Mouse (Mus musculus) heart, adult 10 weeks (tissue): ENCODE data around the gene Krtap1-3. TPM values are rescaled to one million over a fixed set of nuclear protein-coding genes. Genes with fewer than 3 reads are reported as not detected.

ENCODE experiments used
- polyA plus RNA-seq: library from polyadenylated mRNA; stranded (reverse); fragments of 350-450 nt; fragmentation: Illumina TruSeq; extraction: RNeasy Lipid Tissue Mini Kit (QIAGEN cat#74804); gene quantifications from one replicate; pipeline ENCODE4 v1.2.3, GENCODE M21; 2014; ENCODE audit warnings: low read depth, low replicate concordance

Gene Krtap1-3
- polyA plus RNA-seq: not detected

DNA sequence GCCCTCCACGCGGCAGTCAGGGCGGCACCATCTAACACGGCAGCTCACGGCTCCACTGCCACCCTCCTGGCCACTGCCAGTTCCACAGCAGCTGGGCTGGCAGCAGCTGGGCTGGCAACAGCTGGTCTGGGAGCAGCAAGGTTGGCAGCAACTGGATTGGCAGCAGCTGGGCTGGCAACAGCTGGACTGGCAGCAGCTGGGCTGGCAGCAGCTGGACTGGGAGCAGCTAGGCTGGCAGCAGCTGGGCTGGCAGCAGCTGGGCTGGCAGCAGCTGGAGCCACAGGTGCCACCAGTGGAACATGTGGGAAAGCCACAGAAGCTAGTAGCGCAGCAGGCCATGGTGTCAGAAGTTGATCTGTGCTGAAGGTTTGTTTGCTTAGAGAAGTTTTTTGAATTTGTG lies at the start of gene Krtap1-3:
TSS of gene Krtap1-3 (minus strand) at position 359 of the 400 bp plus-strand sequence.

GRCm38 (mm10) chr11:99634653-99635134 lies 43.6 kb upstream of the Krtap1-3 start, which contains the start of gene Krtap4-2:
Gene Krtap4-2 (minus strand): TSS chr11:99635084.

GRCm38 (mm10) chr11:99628138-99628537 lies 37.0 kb upstream of the Krtap1-3 start, which contains the start of gene Krtap4-1:
Gene Krtap4-1 (minus strand): TSS chr11:99628238.

DNA sequence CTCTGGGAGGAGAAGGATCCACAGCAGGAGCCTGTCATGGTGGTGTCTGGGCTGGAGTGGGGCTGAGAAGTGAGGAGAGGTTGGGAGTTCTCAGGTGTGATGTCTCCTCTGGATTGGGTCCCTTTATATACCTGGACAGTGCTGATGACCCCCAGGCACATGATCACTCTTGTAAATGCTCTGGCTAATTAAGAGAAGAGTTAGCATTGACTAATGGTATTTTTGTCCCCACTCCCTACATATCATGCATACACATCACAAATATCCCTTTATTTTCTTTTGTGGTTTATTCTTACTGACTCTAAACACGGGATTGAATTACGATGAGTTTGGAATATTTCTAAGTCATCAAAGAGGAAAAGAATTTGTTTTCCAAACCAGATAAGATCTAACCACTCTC lies 29.2 kb upstream of the Krtap1-3 start, which contains the start of gene Gm11562:
TSS of gene Gm11562 (minus strand) at position 101 of the 400 bp plus-strand sequence.

GRCm38 (mm10) chr11:99614796-99615363 lies 23.7 kb upstream of the Krtap1-3 start, which contains the start of gene Krtap2-4:
Gene Krtap2-4 (minus strand): TSS chr11:99614846.

GRCm38 (mm10) chr11:99610089-99610488 lies 18.9 kb upstream of the Krtap1-3 start, which contains the start of gene Gm11937:
Gene Gm11937 (minus strand): TSS chr11:99610189.

GRCm38 (mm10) chr11:99603208-99603607 lies 12.1 kb upstream of the Krtap1-3 start, which contains the start of gene Gm11938:
Gene Gm11938 (minus strand): TSS chr11:99603308.

DNA sequence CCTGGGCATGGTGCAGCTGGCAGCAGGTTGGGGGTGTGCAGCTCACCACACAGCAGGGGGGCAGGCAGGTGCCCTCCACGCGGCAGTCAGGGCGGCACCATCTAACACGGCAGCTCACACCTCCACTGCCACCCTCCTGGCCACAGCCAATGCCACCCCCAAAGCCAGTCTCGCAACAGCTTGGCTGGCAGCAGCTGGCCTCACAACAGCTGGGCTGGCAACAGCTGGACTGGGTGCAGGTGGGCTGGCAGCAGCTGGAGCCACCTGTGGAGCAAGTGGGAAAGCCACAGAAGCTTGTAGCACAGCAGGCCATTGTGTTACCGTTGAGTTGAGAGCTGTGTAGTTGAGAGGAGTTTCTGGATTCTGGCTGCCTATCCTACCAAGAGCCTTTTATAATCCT lies 6.6 kb upstream of the Krtap1-3 start, which contains the start of gene Krtap9-3:
TSS of gene Krtap9-3 (minus strand) at position 364 of the 400 bp plus-strand sequence.

GRCm38 (mm10) chr11:99583245-99583704 lies 7.9 kb downstream of the Krtap1-3 start, which contains the start of gene Krtap1-4:
Gene Krtap1-4 (minus strand): TSS chr11:99583654.

GRCm38 (mm10) chr11:99580636-99581035 lies 10.5 kb downstream of the Krtap1-3 start, which contains the start of gene Krtap1-5:
Gene Krtap1-5 (minus strand): TSS chr11:99581016.

DNA sequence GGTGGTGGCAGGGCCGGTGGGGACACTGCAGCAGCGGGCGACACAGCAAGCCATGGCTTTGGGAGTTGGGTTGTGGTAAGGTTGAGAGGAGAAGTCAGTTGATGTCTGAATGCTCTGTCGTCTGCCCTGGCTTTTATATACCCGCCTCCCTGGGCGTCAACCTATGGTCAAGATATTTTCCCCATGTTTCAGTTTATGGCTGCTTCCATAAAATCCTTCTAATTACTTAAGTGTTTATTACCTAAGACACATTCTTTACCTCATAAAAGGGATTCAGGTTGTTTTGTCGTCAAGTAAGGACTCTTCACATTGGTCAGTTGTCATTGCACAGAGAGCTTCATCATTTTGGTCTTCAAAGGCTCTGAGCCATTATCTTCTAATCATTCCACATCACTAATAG lies 24.6 kb downstream of the Krtap1-3 start, which contains the start of gene Krtap3-1:
TSS of gene Krtap3-1 (minus strand) at position 101 of the 400 bp plus-strand sequence.

GRCm38 (mm10) chr11:99559366-99559765 lies 31.8 kb downstream of the Krtap1-3 start, which contains the start of gene Gm11939:
Gene Gm11939 (minus strand): TSS chr11:99559466.

GRCm38 (mm10) chr11:99556753-99557152 lies 34.4 kb downstream of the Krtap1-3 start, which contains the start of gene Krtap3-2:
Gene Krtap3-2 (minus strand): TSS chr11:99556853.

GRCm38 (mm10) chr11:99550765-99551164 lies 40.4 kb downstream of the Krtap1-3 start, which contains the start of gene Krtap3-3:
Gene Krtap3-3 (minus strand): TSS chr11:99550865.

Other genes with a start within 250 kb of the Krtap1-3 start
- gene Krt27, start 240.2 kb downstream of the Krtap1-3 start, polyA plus RNA-seq: not detected
- not detected for gene Krt28, start 216.4 kb downstream of the Krtap1-3 start, polyA plus RNA-seq
- 4.5 TPM for gene Krt10, start 202.0 kb downstream of the Krtap1-3 start, polyA plus RNA-seq
- not detected for gene Krt12, start 169.1 kb downstream of the Krtap1-3 start, polyA plus RNA-seq
- gene Krt20, start 153.2 kb downstream of the Krtap1-3 start, polyA plus RNA-seq: 0.31 TPM
- gene Krt23, start 98.2 kb downstream of the Krtap1-3 start, polyA plus RNA-seq: not detected
- not detected for gene Krt39, start 70.0 kb downstream of the Krtap1-3 start, polyA plus RNA-seq
- not detected for gene Krt40, start 48.2 kb downstream of the Krtap1-3 start, polyA plus RNA-seq
- gene Krtap3-3, start 40.5 kb downstream of the Krtap1-3 start, polyA plus RNA-seq: not detected
- not detected for gene Krtap3-2, start 34.5 kb downstream of the Krtap1-3 start, polyA plus RNA-seq
- gene Gm11939, start 31.9 kb downstream of the Krtap1-3 start, polyA plus RNA-seq: not detected
- gene Krtap3-1, start 24.7 kb downstream of the Krtap1-3 start, polyA plus RNA-seq: not detected
- not detected for gene Krtap1-5, start 10.3 kb downstream of the Krtap1-3 start, polyA plus RNA-seq
- gene Krtap1-4, start 7.7 kb downstream of the Krtap1-3 start, polyA plus RNA-seq: not detected
- not detected for gene Krtap9-3, start 6.8 kb upstream of the Krtap1-3 start, polyA plus RNA-seq
- not detected for gene Gm11938, start 12.0 kb upstream of the Krtap1-3 start, polyA plus RNA-seq
- not detected for gene Gm11937, start 18.9 kb upstream of the Krtap1-3 start, polyA plus RNA-seq
- gene Krtap2-4, start 23.5 kb upstream of the Krtap1-3 start, polyA plus RNA-seq: not detected
- not detected for gene Gm11562, start 29.1 kb upstream of the Krtap1-3 start, polyA plus RNA-seq
- gene Krtap4-1, start 36.9 kb upstream of the Krtap1-3 start, polyA plus RNA-seq: not detected
- gene Krtap4-2, start 43.7 kb upstream of the Krtap1-3 start, polyA plus RNA-seq: not detected
- gene Krtap4-7, start 52.8 kb upstream of the Krtap1-3 start, polyA plus RNA-seq: not detected
- not detected for gene Gm11555, start 58.9 kb upstream of the Krtap1-3 start, polyA plus RNA-seq
- not detected for gene Gm11563, start 67.6 kb upstream of the Krtap1-3 start, polyA plus RNA-seq
- not detected for gene Krtap4-6, start 74.6 kb upstream of the Krtap1-3 start, polyA plus RNA-seq
- not detected for gene Gm14190, start 99.4 kb upstream of the Krtap1-3 start, polyA plus RNA-seq
- gene Gm14180, start 143.0 kb upstream of the Krtap1-3 start, polyA plus RNA-seq: not detected
- not detected for gene Gm11595, start 181.6 kb upstream of the Krtap1-3 start, polyA plus RNA-seq
- gene Krtap4-8, start 189.4 kb upstream of the Krtap1-3 start, polyA plus RNA-seq: not detected
- not detected for gene Krtap4-9, start 193.9 kb upstream of the Krtap1-3 start, polyA plus RNA-seq
- not detected for gene Gm11596, start 202.1 kb upstream of the Krtap1-3 start, polyA plus RNA-seq
- gene Gm11569, start 207.6 kb upstream of the Krtap1-3 start, polyA plus RNA-seq: not detected
- not detected for gene Gm11554, start 213.1 kb upstream of the Krtap1-3 start, polyA plus RNA-seq
- gene Krtap4-13, start 218.6 kb upstream of the Krtap1-3 start, polyA plus RNA-seq: not detected
- gene Gm11564, start 224.3 kb upstream of the Krtap1-3 start, polyA plus RNA-seq: not detected
- not detected for gene 2300003K06Rik, start 246.7 kb upstream of the Krtap1-3 start, polyA plus RNA-seq